In genomic region chr6:94561346-94561745, GRCm38 (mm10) we compare ENCODE assay signal across 18 mouse cellular contexts.
"Had no signal": no experiment of that assay in that cellular context is flagged by ENCODE, and none has a peak within 500 bp of the region (broad histone marks: within the 10 kb centered on the region; RNA-seq: fewer than 3 reads in every experiment).

No protein-coding gene starts in this region.

- H3K36me3 ChIP-seq: midbrain, embryonic 12.5 days; neural tube, embryonic 13.5 days; neural tube, embryonic 15.5 days had no signal

- H3K9ac ChIP-seq: lung, embryonic 14.5 days; midbrain, embryonic 12.5 days; neural tube, embryonic 13.5 days; neural tube, embryonic 15.5 days had no signal

- H3K27me3 ChIP-seq: midbrain, embryonic 12.5 days; neural tube, embryonic 13.5 days; neural tube, embryonic 15.5 days had no signal

- H3K27ac ChIP-seq: midbrain, embryonic 12.5 days; neural tube, embryonic 13.5 days; neural tube, embryonic 15.5 days had no signal

- DNase-seq: lung, adult 18-20 months; lung, embryonic 14.5 days; lung, postnatal 10 days; lung, postnatal 4 days; midbrain, embryonic 14.5 days; retina, postnatal 1 day; right cerebral cortex, adult 18-20 months; right cerebral cortex, postnatal 25 days; right cerebral cortex, postnatal 4 days; spleen, adult 18-20 months; thymus, adult 18-20 months; thymus, postnatal 14 days; thymus, postnatal 36 days had no signal

- H3K4me1 ChIP-seq: neural tube, embryonic 13.5 days; neural tube, embryonic 15.5 days had no signal

- H3K9me3 ChIP-seq: midbrain, embryonic 12.5 days; neural tube, embryonic 13.5 days; neural tube, embryonic 15.5 days had no signal

- ATAC-seq: midbrain, embryonic 16.5 days had no signal

- H3K4me3 ChIP-seq: midbrain, embryonic 12.5 days; myocyte; neural tube, embryonic 13.5 days; neural tube, embryonic 15.5 days had no signal

- H3K4me2 ChIP-seq: lung, embryonic 14.5 days; midbrain, embryonic 12.5 days; neural tube, embryonic 13.5 days; neural tube, embryonic 15.5 days had no signal
